ENCODE assay signal across 11 mouse cellular contexts in the genomic region with DNA sequence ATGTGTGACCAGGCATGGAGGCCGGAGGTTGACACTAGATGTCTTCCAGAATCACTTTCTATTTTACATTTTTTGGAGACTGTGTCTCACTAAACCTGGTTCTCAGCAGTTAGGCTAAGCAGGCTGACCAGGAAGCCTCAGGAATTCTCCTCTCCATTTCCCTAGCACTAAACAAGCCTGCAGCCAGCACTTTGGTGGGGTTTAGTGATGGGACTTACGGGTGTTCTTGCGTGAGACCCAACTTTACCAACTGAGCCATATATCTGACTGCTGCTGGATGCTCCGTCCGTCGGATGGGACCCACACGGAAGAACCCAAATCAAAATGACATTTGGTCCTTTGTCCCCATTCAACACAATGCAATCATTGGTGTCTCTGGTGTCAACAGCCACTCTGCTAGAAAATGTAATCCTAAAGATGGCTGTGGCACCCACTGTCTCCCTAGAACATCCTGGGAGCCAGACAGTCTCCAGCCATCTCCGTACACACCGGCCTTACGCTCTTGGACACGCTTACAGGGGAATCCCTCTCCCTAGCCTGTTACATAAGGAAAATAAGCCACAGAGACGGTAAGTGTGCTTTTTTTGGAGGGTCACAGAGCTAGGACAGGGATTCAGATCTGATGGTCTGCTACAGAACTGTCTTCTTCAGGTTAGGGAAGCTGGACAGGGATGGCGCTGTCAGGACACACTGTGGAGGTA. TPM values are rescaled to one million over a fixed set of nuclear protein-coding genes. Genes with fewer than 3 reads are reported as not detected.
DNase-seq lines count a peak whose midpoint lies in the region; ATAC-seq and TF ChIP-seq lines count a peak whose summit lies in the region.
"Had no signal": no experiment of that assay in that cellular context is flagged by ENCODE, and none has a peak within 500 bp of the region (broad histone marks: within the 10 kb centered on the region; RNA-seq: fewer than 3 reads in every experiment).

No protein-coding gene starts in this region.

- no peaks in the 10 kb centered on the region for H3K27me3 ChIP-seq in heart, embryonic 15.5 days
- no peaks in the 10 kb centered on the region for H3K27me3 ChIP-seq in lung, postnatal 0 days (replicated peaks; ENCODE audit: insufficient read depth, low read length)
- H3K27me3 ChIP-seq in hindbrain, embryonic 15.5 days, result 0 out of 2 replicates have a peak, but pooled peaks cover 2% of the 10 kb centered on the region
- no peaks in the 10 kb centered on the region for H3K27me3 ChIP-seq in stomach, embryonic 15.5 days (replicated peaks)

- peak overlapping the region; percentile 91 for H3K4me2 ChIP-seq in heart, embryonic 15.5 days
- peak overlapping the region; percentile 89 for H3K4me2 ChIP-seq in lung, postnatal 0 days (replicated peaks; ENCODE audit: low read depth, low read length)
- peak overlapping the region; percentile 81 for H3K4me2 ChIP-seq in hindbrain, embryonic 15.5 days
- peak overlapping the region; percentile 96; the same call in 1 of the 2 replicates for H3K4me2 ChIP-seq in stomach, embryonic 15.5 days

- peak overlapping the region; percentile 35 for H3K9ac ChIP-seq in heart, embryonic 15.5 days
- no peak overlapping the region for H3K9ac ChIP-seq in lung, postnatal 0 days (replicated peaks; ENCODE audit: low read depth)
- no peak overlapping the region for H3K9ac ChIP-seq in hindbrain, embryonic 15.5 days
- no peak overlapping the region for H3K9ac ChIP-seq in stomach, embryonic 15.5 days

- H3K36me3 ChIP-seq in heart, embryonic 15.5 days, result no peaks in the 10 kb centered on the region
- H3K36me3 ChIP-seq in lung, postnatal 0 days (ENCODE audit: insufficient read depth, low read length), result no peaks in the 10 kb centered on the region
- H3K36me3 ChIP-seq in hindbrain, embryonic 15.5 days, result no peaks in the 10 kb centered on the region
- H3K36me3 ChIP-seq in stomach, embryonic 15.5 days, result no peaks in the 10 kb centered on the region

- H3K9me3 ChIP-seq in heart, embryonic 15.5 days (replicated peaks), result no peaks in the 10 kb centered on the region
- H3K9me3 ChIP-seq in lung, postnatal 0 days (ENCODE audit: low read length), result no peaks in the 10 kb centered on the region
- H3K9me3 ChIP-seq in hindbrain, embryonic 15.5 days, result no peaks in the 10 kb centered on the region
- no peaks in the 10 kb centered on the region for H3K9me3 ChIP-seq in stomach, embryonic 15.5 days

- no peak for DNase-seq in heart, postnatal 14 days
- DNase-seq in lung, postnatal 0 days (ENCODE audit: low spot score), result no peak
- no peak for DNase-seq in lung, postnatal 36 days
- no peak for DNase-seq in spleen, adult 18-20 months
- DNase-seq: thymus, postnatal 14 days had no signal

- intact Hi-C loops in heart, postnatal 14 days (cut with DNase I), result loop anchor here (2.0 to 5.0 kb wide), 2 partner anchors 13 to 37 kb away; no protein-coding TSS in a partner anchor

- no peak for TF ChIP-seq CTCF in lung, postnatal 0 days (IDR thresholded peaks at IDR 0.05)

- WGBS in heart, embryonic 15.5 days, result 79% methylated on average over 13 of the region's 13 CpGs
- WGBS in lung, postnatal 0 days, result 84% methylated on average over 13 of the region's 13 CpGs
- 79% methylated on average over 13 of the region's 13 CpGs for WGBS in hindbrain, embryonic 15.5 days
- WGBS in stomach, embryonic 15.5 days, result 91% methylated on average over 13 of the region's 13 CpGs

- peak overlapping the region; percentile 73 for H3K4me3 ChIP-seq in heart, embryonic 15.5 days
- H3K4me3 ChIP-seq in lung, postnatal 0 days (ENCODE audit: low read depth, low read length), result no peak overlapping the region
- H3K4me3 ChIP-seq in hindbrain, embryonic 15.5 days, result peak overlapping the region; percentile 69; the same call in 1 of the 2 replicates
- no peak overlapping the region for H3K4me3 ChIP-seq in stomach, embryonic 15.5 days (replicated peaks)

- H3K27ac ChIP-seq in heart, embryonic 15.5 days, result peak overlapping the region; percentile 92
- H3K27ac ChIP-seq in lung, postnatal 0 days (ENCODE audit: low read length), result 0 out of 2 replicates have a peak overlapping the region, but pooled peaks have one; percentile 38
- peak overlapping the region; percentile 54; the same call in 1 of the 2 replicates for H3K27ac ChIP-seq in hindbrain, embryonic 15.5 days (replicated peaks)
- H3K27ac ChIP-seq in stomach, embryonic 15.5 days, result no peak overlapping the region
- H3K27ac ChIP-seq: macrophage had no signal

- no peak for TF ChIP-seq EP300 in lung, postnatal 0 days (IDR thresholded peaks at IDR 0.05)

- ATAC-seq in heart, embryonic 15.5 days (replicated peaks; ENCODE audit: insufficient number of reproducible peaks, insufficient read depth, low FRiP score, low read depth), result no peak
- no peak for ATAC-seq in lung, postnatal 0 days
- ATAC-seq in hindbrain, embryonic 15.5 days (ENCODE audit: low FRiP score, low read depth), result no peak
- no peak for ATAC-seq in stomach, embryonic 15.5 days (ENCODE audit: insufficient read depth, low FRiP score, low read depth)
- no peak for ATAC-seq in megakaryocyte-erythroid progenitor cell, adult 5-6 weeks (replicated peaks; ENCODE audit: low FRiP score, low TSS enrichment, poor library complexity, severe bottlenecking)

- H3K4me1 ChIP-seq in heart, embryonic 15.5 days (replicated peaks), result peaks cover 84% of the 10 kb centered on the region
- H3K4me1 ChIP-seq in lung, postnatal 0 days (ENCODE audit: insufficient read depth, low read depth, low read length), result peaks cover 37% of the 10 kb centered on the region
- peaks cover 59% of the 10 kb centered on the region for H3K4me1 ChIP-seq in hindbrain, embryonic 15.5 days (replicated peaks)
- H3K4me1 ChIP-seq in stomach, embryonic 15.5 days, result peaks cover 45% of the 10 kb centered on the region

RNA-seq across cellular contexts. Expression of a gene that starts 3.8 kb away (rescaled TPM):
- 21.8 and 25.9 TPM in 2 replicates for polyA plus RNA-seq in heart, embryonic 15.5 days (2015; fragmentation: Nextera tagmentation; extraction: Ambion mirVana)
- 10 to 100 TPM; 32.0 to 36.8 TPM for total RNA-seq in heart, postnatal 14 days (2021)
- 30.4 and 36.0 TPM in 2 replicates for polyA plus RNA-seq in lung, postnatal 0 days (2015; fragmentation: Nextera tagmentation; extraction: Ambion mirVana)
- polyA plus RNA-seq in hindbrain, embryonic 15.5 days (2015; fragmentation: Nextera tagmentation; extraction: Ambion mirVana), result 26.4 and 32.4 TPM in 2 replicates
- polyA plus RNA-seq in stomach, embryonic 15.5 days (2015; fragmentation: Nextera tagmentation; extraction: Ambion mirVana), result 16.9 and 18.7 TPM in 2 replicates
- total RNA-seq in megakaryocyte-erythroid progenitor cell, adult 5-6 weeks (2014; fragmentation: Nextera tagmentation), result not detected in 2 replicates
- total RNA-seq in megakaryocyte-erythroid progenitor cell, adult 5-6 weeks (2017), result not detected in 2 replicates

RNA-seq across cellular contexts. Expression of a gene that starts 38.3 kb away (rescaled TPM):
- polyA plus RNA-seq in heart, embryonic 15.5 days (2015; fragmentation: Nextera tagmentation; extraction: Ambion mirVana), result 0.09 TPM in 2 replicates
- under 1 TPM in 1 of 2 experiments, not detected in 1; 0.10 TPM for total RNA-seq in heart, postnatal 14 days (2021)
- 0.37 TPM in 2 replicates for polyA plus RNA-seq in lung, postnatal 0 days (2015; fragmentation: Nextera tagmentation; extraction: Ambion mirVana)
- polyA plus RNA-seq in hindbrain, embryonic 15.5 days (2015; fragmentation: Nextera tagmentation; extraction: Ambion mirVana), result 0.30 and 0.34 TPM in 2 replicates
- 0.15 and 0.18 TPM in 2 replicates for polyA plus RNA-seq in stomach, embryonic 15.5 days (2015; fragmentation: Nextera tagmentation; extraction: Ambion mirVana)
- total RNA-seq in megakaryocyte-erythroid progenitor cell, adult 5-6 weeks (2014; fragmentation: Nextera tagmentation), result not detected in 2 replicates
- total RNA-seq in megakaryocyte-erythroid progenitor cell, adult 5-6 weeks (2017), result not detected in 2 replicates
- total RNA-seq: adrenal gland, adult 2 months had no signal
- polyA plus RNA-seq: macrophage had no signal

Comparison
In these comparisons a context has a peak if more than half of its experiments do, and no peak if none do; other contexts are left out.
1. H3K4me3 ChIP-seq: peak in heart, embryonic 15.5 days (single experiment) and hindbrain, embryonic 15.5 days (single experiment); none in lung, postnatal 0 days (single experiment) and stomach, embryonic 15.5 days (single experiment).
2. Peak in every context shown above with its lines, with median percentiles within 50 percentile points of each other: H3K4me2 ChIP-seq.